Mouse (Mus musculus) liver, embryonic 15.5 days (tissue): ENCODE results near the gene Wwox. TPM values are rescaled to one million over a fixed set of nuclear protein-coding genes. Genes with fewer than 3 reads are reported as not detected.

Experiments
- ATAC-seq: fragments of 200-750 bp; cut with Nextera tagmentation; 2 replicates; pipeline ENCODE4 v1.8.0; 2017; ENCODE audit warnings: moderate number of reproducible peaks, mild to moderate bottlenecking, moderate library complexity; ENCODE audit not compliant: insufficient read depth
- H3K27ac ChIP-seq: fragments of 300-500 bp; sonication (generic); replicated peaks from 2 replicates; pipeline ENCODE4 v1.5.1; 2015; ENCODE audit warnings: mild to moderate bottlenecking, inconsistent platforms
- H3K27me3 ChIP-seq: fragments of 300-500 bp; sonication (generic); 2 replicates; pipeline ENCODE4 v1.6.1; 2015; ENCODE audit warnings: mild to moderate bottlenecking, inconsistent platforms
- H3K36me3 ChIP-seq: fragments of 300-500 bp; sonication (generic); replicated peaks from 2 replicates; pipeline ENCODE4 v1.6.1; 2015; ENCODE audit warnings: moderate library complexity, mild to moderate bottlenecking, inconsistent platforms
- H3K4me1 ChIP-seq: fragments of 300-500 bp; sonication (generic); replicated peaks from 2 replicates; pipeline ENCODE4 v1.6.1; 2015; ENCODE audit warnings: inconsistent platforms
- H3K4me2 ChIP-seq: fragments of 300-500 bp; sonication (generic); 2 replicates; pipeline ENCODE4 v1.6.1; 2015; ENCODE audit warnings: moderate library complexity, mild to moderate bottlenecking, inconsistent platforms
- H3K4me3 ChIP-seq: fragments of 300-500 bp; sonication (generic); replicated peaks from 2 replicates; pipeline ENCODE4 v1.5.1; 2015; ENCODE audit warnings: mild to moderate bottlenecking, inconsistent platforms
- H3K9ac ChIP-seq: fragments of 300-500 bp; sonication (generic); 2 replicates; pipeline ENCODE4 v1.6.1; 2015; ENCODE audit warnings: moderate library complexity, mild to moderate bottlenecking, inconsistent platforms
- H3K9me3 ChIP-seq: fragments of 300-500 bp; sonication (generic); replicated peaks from 2 replicates; pipeline ENCODE4 v1.6.1; 2016; ENCODE audit warnings: inconsistent platforms
- WGBS: fragments of 180-500 bp; shearing (Covaris S2); methylation state at CpG from one replicate; pipeline ENCODE4 v1.1.7; 2015; ENCODE audit warnings: mixed read lengths; ENCODE audit not compliant: insufficient replicate concordance; 5-methylcytosine and 5-hydroxymethylcytosine counted together
- polyA plus RNA-seq: library from polyadenylated mRNA; unstranded; fragments of >200 nt; fragmentation: Nextera tagmentation; extraction: Ambion mirVana; gene quantifications from 2 replicates; pipeline ENCODE4 v1.2.1, GENCODE M21; 2015

Wwox gene
- polyA plus RNA-seq, 1 experiment from 2014 or later: 3.5 TPM

- no peaks in the 10 kb centered on the region for H3K36me3 ChIP-seq
- H3K4me1 ChIP-seq: no peaks in the 10 kb centered on the region
- 59% methylated on average over 16 of the region's 16 CpGs for WGBS
- no peak overlapping the region for H3K4me2 ChIP-seq
- H3K9me3 ChIP-seq: no peaks in the 10 kb centered on the region
- H3K4me3 ChIP-seq: no peak overlapping the region
- peak overlapping the region; percentile 38; the same call in 1 of the 2 replicates for H3K27ac ChIP-seq
- H3K9ac ChIP-seq: no peak overlapping the region
- peak; percentile 64; the same call in 1 of the 2 replicates for ATAC-seq
- no peaks in the 10 kb centered on the region for H3K27me3 ChIP-seq
These were observed 129.2 kb downstream of the Wwox start for GRCm38 (mm10) chr8:114568531-114569166.

GRCm38 (mm10) chr8:114573014-114573746, 133.7 kb downstream of the Wwox start:
- Histone ChIP-seq H3K9ac (no peak overlapping the region), H3K4me1 (no peaks in the 10 kb centered on the region), H3K4me2 (no peak overlapping the region), H3K4me3 (no peak overlapping the region), H3K36me3 (no peaks in the 10 kb centered on the region), H3K9me3 (no peaks in the 10 kb centered on the region), H3K27me3 (no peaks in the 10 kb centered on the region), H3K27ac (no peak overlapping the region)
- ATAC-seq: no peak
- 42% methylated on average over 4 of the region's 4 CpGs for WGBS

- Histone ChIP-seq H3K4me2 (no peak overlapping the region), H3K27me3 (no peaks in the 10 kb centered on the region), H3K36me3 (no peaks in the 10 kb centered on the region), H3K4me1 (no peaks in the 10 kb centered on the region), H3K27ac (no peak overlapping the region), H3K9me3 (no peaks in the 10 kb centered on the region), H3K9ac (no peak overlapping the region), H3K4me3 (no peak overlapping the region)
- WGBS: 61% methylated on average over 8 of the region's 8 CpGs
- ATAC-seq: no peak
These were observed 134.3 kb downstream of the Wwox start for GRCm38 (mm10) chr8:114573747-114574093.

GRCm38 (mm10) chr8:114579292-114579691, 139.8 kb downstream of the Wwox start:
- Histone ChIP-seq H3K4me2 (no peak overlapping the region), H3K36me3 (no peaks in the 10 kb centered on the region), H3K4me3 (no peak overlapping the region), H3K27ac (no peak overlapping the region), H3K9ac (no peak overlapping the region), H3K4me1 (no peaks in the 10 kb centered on the region), H3K27me3 (no peaks in the 10 kb centered on the region), H3K9me3 (no peaks in the 10 kb centered on the region)
- WGBS: 71% methylated on average over 10 of the region's 10 CpGs
- ATAC-seq: no peak

- WGBS: 72% methylated on average over 1 of the region's 1 CpGs
- H3K9me3 ChIP-seq: no peaks in the 10 kb centered on the region
- H3K9ac ChIP-seq: no peak overlapping the region
- no peaks in the 10 kb centered on the region for H3K36me3 ChIP-seq
- H3K27me3 ChIP-seq: no peaks in the 10 kb centered on the region
- no peak overlapping the region for H3K4me2 ChIP-seq
- H3K4me3 ChIP-seq: no peak overlapping the region
- no peak for ATAC-seq
- no peak overlapping the region for H3K27ac ChIP-seq
- no peaks in the 10 kb centered on the region for H3K4me1 ChIP-seq
These were observed 141.2 kb downstream of the Wwox start for GRCm38 (mm10) chr8:114580684-114581083.

GRCm38 (mm10) chr8:114590336-114590867, 150.9 kb downstream of the Wwox start:
- WGBS: 80% methylated on average over 12 of the region's 12 CpGs
- no peaks in the 10 kb centered on the region for H3K36me3 ChIP-seq
- H3K27me3 ChIP-seq: no peaks in the 10 kb centered on the region
- H3K4me2 ChIP-seq: no peak overlapping the region
- H3K9me3 ChIP-seq: no peaks in the 10 kb centered on the region
- H3K9ac ChIP-seq: no peak overlapping the region
- peaks cover 2% of the 10 kb centered on the region; the same call in 1 of the 2 replicates for H3K4me1 ChIP-seq
- no peak overlapping the region for H3K27ac ChIP-seq
- no peak overlapping the region for H3K4me3 ChIP-seq
- ATAC-seq: no peak

GRCm38 (mm10) chr8:114591296-114592280, 152.1 kb downstream of the Wwox start:
- H3K9ac ChIP-seq: no peak overlapping the region
- H3K4me3 ChIP-seq: no peak overlapping the region
- H3K36me3 ChIP-seq: no peaks in the 10 kb centered on the region
- peaks cover 2% of the 10 kb centered on the region; the same call in 1 of the 2 replicates for H3K4me1 ChIP-seq
- no peaks in the 10 kb centered on the region for H3K27me3 ChIP-seq
- WGBS: 55% methylated on average over 26 of the region's 26 CpGs
- 0 out of 2 replicates have a peak, but pooled peaks have one; percentile 37 for ATAC-seq
- no peaks in the 10 kb centered on the region for H3K9me3 ChIP-seq
- H3K27ac ChIP-seq: no peak overlapping the region
- H3K4me2 ChIP-seq: no peak overlapping the region

DNA sequence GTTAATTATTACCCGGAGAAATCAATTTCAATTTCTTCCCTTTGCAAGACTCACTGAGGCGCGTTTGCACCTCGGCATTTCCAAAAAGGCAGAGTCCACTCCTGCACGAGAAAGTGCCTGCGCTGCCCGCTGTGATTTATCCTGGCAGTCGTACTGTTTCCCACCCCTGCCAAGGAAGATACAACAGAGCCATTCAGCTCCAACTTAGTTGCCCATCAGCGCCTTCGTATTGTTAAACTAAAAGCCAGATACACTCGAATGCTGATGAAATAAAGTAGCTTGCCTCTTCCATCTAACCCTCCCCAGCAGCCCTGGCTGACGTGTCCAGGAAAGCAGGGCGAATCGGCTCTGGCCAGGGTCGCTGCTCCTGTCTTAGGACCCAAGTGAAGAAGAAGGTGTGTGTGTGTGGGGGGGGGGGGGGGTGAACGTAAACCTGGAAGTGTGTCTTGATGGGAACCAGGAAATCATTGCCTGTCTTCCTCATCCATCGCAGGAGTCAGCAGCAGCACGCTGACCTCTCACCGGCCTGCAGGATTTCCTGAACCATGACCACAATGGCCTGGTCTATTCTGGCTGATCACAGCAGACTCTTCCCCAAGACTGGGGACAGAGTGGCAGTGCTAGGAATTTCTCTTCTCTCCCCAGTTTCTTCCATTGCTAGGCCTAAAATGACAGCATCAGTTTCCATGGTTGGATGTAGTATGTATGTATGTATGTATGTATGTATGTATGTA, 154.1 kb downstream of the Wwox start:
- WGBS: 50% methylated on average over 19 of the region's 19 CpGs

GRCm38 (mm10) chr8:114594811-114595210, 155.4 kb downstream of the Wwox start:
- Histone ChIP-seq H3K9me3 (no peaks in the 10 kb centered on the region), H3K4me1 (peaks cover 6% of the 10 kb centered on the region; the same call in 1 of the 2 replicates), H3K4me3 (no peak overlapping the region), H3K27me3 (no peaks in the 10 kb centered on the region), H3K27ac (no peak overlapping the region), H3K36me3 (no peaks in the 10 kb centered on the region), H3K9ac (no peak overlapping the region), H3K4me2 (no peak overlapping the region)
- WGBS: 39% methylated on average over 5 of the region's 5 CpGs
- 0 out of 2 replicates have a peak, but pooled peaks have one; percentile 32 for ATAC-seq

More for the DNA sequence above, 154.1 kb downstream of the Wwox start:
- Histone ChIP-seq H3K9me3 (no peaks in the 10 kb centered on the region), H3K9ac (no peak overlapping the region), H3K36me3 (no peaks in the 10 kb centered on the region), H3K4me2 (no peak overlapping the region), H3K27ac (no peak overlapping the region), H3K4me1 (peaks cover 2% of the 10 kb centered on the region; the same call in 1 of the 2 replicates), H3K4me3 (no peak overlapping the region), H3K27me3 (no peaks in the 10 kb centered on the region)
- ATAC-seq: no peak

- no peak for ATAC-seq
- H3K9me3 ChIP-seq: no peaks in the 10 kb centered on the region
- 57% methylated on average over 10 of the region's 10 CpGs for WGBS
- H3K27ac ChIP-seq: no peak overlapping the region
- H3K9ac ChIP-seq: no peak overlapping the region
- peaks cover 7% of the 10 kb centered on the region; the same call in 1 of the 2 replicates for H3K4me1 ChIP-seq
- no peak overlapping the region for H3K4me2 ChIP-seq
- H3K36me3 ChIP-seq: no peaks in the 10 kb centered on the region
- H3K27me3 ChIP-seq: no peaks in the 10 kb centered on the region
- no peak overlapping the region for H3K4me3 ChIP-seq
These were observed 160.1 kb downstream of the Wwox start for GRCm38 (mm10) chr8:114599555-114599954.
